Mouse (Mus musculus) ES-E14 (cell line): ENCODE results near the gene Tshz2.

Source experiments
- CHD2 ChIP-seq: IDR thresholded peaks from 2 replicates; pipeline ENCODE4 v1.6.1; 2014; ENCODE audit warnings: mild to moderate bottlenecking, low read depth, low read length, inconsistent platforms
- HCFC1 ChIP-seq: IDR thresholded peaks from 2 replicates; pipeline ENCODE4 v1.6.1; 2012; ENCODE audit warnings: low read length, inconsistent platforms, borderline replicate concordance; ENCODE audit not compliant: insufficient read depth
- MAFK ChIP-seq: IDR thresholded peaks from 2 replicates; pipeline ENCODE4 v1.6.1; 2014; ENCODE audit warnings: mild to moderate bottlenecking, low read depth, low read length, inconsistent platforms; ENCODE audit not compliant: insufficient read depth
- ZC3H11A ChIP-seq: IDR thresholded peaks from 2 replicates; pipeline ENCODE4 v1.6.1; 2012; ENCODE audit warnings: low read depth, mild to moderate bottlenecking, inconsistent platforms, low read length, borderline replicate concordance
- ZNF384 ChIP-seq: IDR thresholded peaks from 2 replicates; pipeline ENCODE4 v1.6.1; 2012; ENCODE audit warnings: low read depth, low read length, inconsistent platforms

GRCm38 (mm10) chr2:169854491-169854890 is 221.7 kb downstream of the Tshz2 start:
- TF ChIP-seq HCFC1 = no peak
- no peak for TF ChIP-seq ZNF384
- no peak for TF ChIP-seq CHD2
- no peak for TF ChIP-seq ZC3H11A
- TF ChIP-seq MAFK = no peak
